Mouse (Mus musculus) kidney, embryonic 15.5 days (tissue): ENCODE results near the gene Haspin. TPM values are rescaled to one million over a fixed set of nuclear protein-coding genes. Genes with fewer than 3 reads are reported as not detected.

Source experiments
- ATAC-seq: fragments of 200-750 bp; cut with Nextera tagmentation; replicated peaks from 2 replicates; pipeline ENCODE4 v1.8.0; 2017; ENCODE audit warnings: moderate TSS enrichment; ENCODE audit not compliant: low FRiP score
- H3K27ac ChIP-seq: fragments of 300-500 bp; sonication (generic); 2 replicates; pipeline ENCODE4 v1.5.1; 2015; ENCODE audit warnings: mild to moderate bottlenecking, inconsistent platforms
- H3K27me3 ChIP-seq: fragments of 300-500 bp; sonication (generic); 2 replicates; pipeline ENCODE4 v1.6.1; 2015; ENCODE audit warnings: inconsistent platforms
- H3K36me3 ChIP-seq: fragments of 300-500 bp; sonication (generic); 2 replicates; pipeline ENCODE4 v1.6.1; 2015; ENCODE audit warnings: inconsistent platforms
- H3K4me1 ChIP-seq: fragments of 300-500 bp; sonication (generic); 2 replicates; pipeline ENCODE4 v1.6.1; 2015; ENCODE audit warnings: inconsistent platforms
- H3K4me2 ChIP-seq: fragments of 300-500 bp; sonication (generic); 2 replicates; pipeline ENCODE4 v1.6.1; 2015; ENCODE audit warnings: moderate library complexity, mild to moderate bottlenecking, inconsistent platforms
- H3K4me3 ChIP-seq: fragments of 300-500 bp; sonication (generic); replicated peaks from 2 replicates; pipeline ENCODE4 v1.5.1; 2015; ENCODE audit warnings: mild to moderate bottlenecking, inconsistent platforms
- H3K9ac ChIP-seq: fragments of 300-500 bp; sonication (generic); 2 replicates; pipeline ENCODE4 v1.6.1; 2015; ENCODE audit warnings: mild to moderate bottlenecking, inconsistent platforms
- H3K9me3 ChIP-seq: fragments of 300-500 bp; sonication (generic); replicated peaks from 2 replicates; pipeline ENCODE4 v1.6.1; 2016; ENCODE audit warnings: inconsistent platforms
- WGBS: fragments of 180-500 bp; shearing (Covaris S2); methylation state at CpG from one replicate; pipeline ENCODE4 v1.1.7; 2015; ENCODE audit warnings: mixed read lengths; 5-methylcytosine and 5-hydroxymethylcytosine counted together
- polyA plus RNA-seq: library from polyadenylated mRNA; unstranded; fragments of >200 nt; fragmentation: Nextera tagmentation; extraction: Ambion mirVana; gene quantifications from 2 replicates; pipeline ENCODE4 v1.2.1, GENCODE M21; 2015

The Haspin gene
- polyA plus RNA-seq, 1 experiment from 2014 or later, result 18.9 TPM

DNA sequence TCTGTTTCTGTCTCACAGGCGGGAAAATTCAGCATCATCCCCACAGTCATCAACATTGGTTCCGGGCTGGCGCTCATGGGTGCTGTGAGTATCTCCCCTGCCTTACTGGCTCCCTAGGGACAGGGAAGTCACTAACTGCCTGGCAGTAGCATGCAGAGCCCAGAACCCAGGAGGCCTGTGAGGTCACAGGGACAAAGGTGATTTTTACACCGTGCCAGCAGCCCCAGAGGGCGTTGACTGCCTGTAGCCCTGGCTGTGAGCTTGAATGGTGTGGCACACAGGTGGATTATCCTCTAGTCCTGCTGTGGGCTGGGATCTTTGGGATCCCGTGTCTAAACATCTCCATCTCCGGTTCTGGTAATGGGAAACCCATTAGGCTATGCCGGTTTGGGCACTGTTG, 30.0 kb upstream of the Haspin start:
- H3K4me3 ChIP-seq, result no peak overlapping the region
- H3K9ac ChIP-seq, result no peak overlapping the region
- H3K4me2 ChIP-seq, result no peak overlapping the region
- H3K27ac ChIP-seq, result no peak overlapping the region
- H3K4me1 ChIP-seq, result peaks cover 21% of the 10 kb centered on the region
- no peaks in the 10 kb centered on the region for H3K9me3 ChIP-seq
- H3K36me3 ChIP-seq, result peaks cover 26% of the 10 kb centered on the region
- H3K27me3 ChIP-seq, result no peaks in the 10 kb centered on the region
- no peak for ATAC-seq
- WGBS, result 71% methylated on average over 8 of the region's 8 CpGs

- no peak overlapping the region for H3K4me3 ChIP-seq
- 46% methylated on average over 5 of the region's 5 CpGs for WGBS
- H3K36me3 ChIP-seq, result no peaks in the 10 kb centered on the region
- no peak overlapping the region for H3K27ac ChIP-seq
- H3K4me2 ChIP-seq, result no peak overlapping the region
- peaks cover 18% of the 10 kb centered on the region for H3K4me1 ChIP-seq
- peaks cover 28% of the 10 kb centered on the region for H3K27me3 ChIP-seq
- ATAC-seq, result no peak
- H3K9me3 ChIP-seq, result no peaks in the 10 kb centered on the region
- no peak overlapping the region for H3K9ac ChIP-seq
Measured at GRCm38 (mm10) chr11:73162284-73162683, 24.2 kb upstream of the Haspin start.

DNA sequence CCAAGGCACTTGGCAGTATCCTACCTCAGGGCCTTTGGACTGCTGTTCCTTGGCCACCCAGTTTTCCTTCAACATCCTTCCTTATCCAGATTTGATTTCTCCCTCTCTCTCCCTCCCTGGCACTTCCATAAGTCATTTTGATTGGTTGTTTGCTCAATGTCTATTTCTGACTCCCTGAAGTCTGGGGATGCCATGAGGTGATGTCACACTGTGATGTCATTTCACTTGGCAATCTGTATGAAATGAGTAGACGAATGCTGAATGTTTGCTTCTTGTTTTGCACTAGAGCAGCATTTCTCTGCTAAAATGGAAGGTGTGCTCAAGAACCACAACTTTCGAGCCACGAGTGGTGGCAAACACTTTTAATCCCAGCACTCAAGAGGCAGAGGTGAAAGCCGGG, 23.5 kb upstream of the Haspin start:
- H3K4me3 ChIP-seq, result no peak overlapping the region
- H3K9me3 ChIP-seq, result no peaks in the 10 kb centered on the region
- peaks cover 18% of the 10 kb centered on the region for H3K4me1 ChIP-seq
- no peak for ATAC-seq
- peaks cover 32% of the 10 kb centered on the region for H3K27me3 ChIP-seq
- H3K36me3 ChIP-seq, result no peaks in the 10 kb centered on the region
- H3K4me2 ChIP-seq, result no peak overlapping the region
- no peak overlapping the region for H3K9ac ChIP-seq
- WGBS, result 90% methylated on average over 4 of the region's 4 CpGs
- H3K27ac ChIP-seq, result no peak overlapping the region

DNA sequence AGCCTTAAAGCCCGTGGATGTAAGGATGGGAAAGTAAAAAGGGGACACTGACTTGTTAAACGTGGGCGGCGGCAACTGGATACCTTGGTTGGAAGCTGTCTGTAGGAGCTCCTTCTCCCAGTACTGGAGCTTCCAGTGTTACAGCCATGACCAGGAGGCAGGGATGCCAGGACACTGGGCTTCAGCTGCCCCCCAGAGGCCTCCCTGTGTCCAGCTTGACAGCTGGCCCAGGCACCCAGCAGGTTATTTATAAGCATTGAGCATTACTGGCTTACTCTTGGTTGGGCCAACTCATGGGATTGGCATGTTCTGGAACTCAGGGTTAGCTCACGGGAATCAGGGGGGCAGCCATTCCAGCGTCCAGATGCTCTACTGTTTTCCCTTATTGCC, 22.7 kb upstream of the Haspin start:
- peak overlapping the region; percentile 49; the same call in 1 of the 2 replicates for H3K9ac ChIP-seq
- ATAC-seq, result peak; percentile 78

DNA sequence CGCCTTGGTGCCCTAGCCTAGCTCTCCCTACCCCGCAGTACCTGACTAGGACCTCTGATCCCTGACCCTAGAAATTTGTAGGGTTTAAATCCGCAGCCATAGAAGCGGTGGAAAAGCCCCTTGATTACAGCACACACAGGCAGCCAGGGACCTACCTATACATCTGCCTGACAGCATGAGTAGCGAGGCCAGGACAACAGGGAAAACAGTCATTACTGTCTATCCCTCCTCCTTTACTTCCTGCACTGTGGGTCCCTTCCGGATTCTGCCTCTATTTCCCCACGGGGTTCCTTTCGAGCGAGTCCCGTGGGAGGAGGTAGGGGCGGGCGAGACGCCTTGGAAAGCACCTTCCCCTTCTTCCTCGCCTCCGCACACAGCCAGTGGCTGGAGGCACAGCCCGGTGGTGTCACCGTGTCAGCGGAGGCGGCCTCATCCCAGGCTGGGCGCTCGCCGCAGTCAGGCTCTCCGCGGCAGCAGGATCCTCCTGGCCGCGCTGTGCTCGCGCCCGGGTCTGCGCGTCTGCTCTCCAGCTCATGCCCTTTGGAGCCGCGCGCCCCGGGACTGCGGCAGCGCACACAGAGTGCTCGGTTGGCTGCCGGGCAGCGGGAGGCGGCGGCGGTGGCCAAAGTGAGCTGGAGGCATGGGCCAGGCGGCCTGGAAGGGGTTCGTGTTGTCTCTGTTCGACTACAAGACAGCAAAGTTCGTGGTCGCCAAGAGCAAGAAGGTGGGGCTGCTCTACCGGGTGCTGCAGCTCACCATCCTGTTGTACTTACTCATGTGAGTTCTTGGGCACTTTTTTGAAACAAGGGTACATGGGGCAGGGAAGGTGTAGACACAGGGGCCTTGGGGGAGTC, 22.1 kb upstream of the Haspin start, which contains the start of gene P2rx5:
TSS of gene P2rx5 (plus strand) at position 465 of the 854 bp plus-strand sequence.
- Histone ChIP-seq H3K36me3 (no peaks in the 10 kb centered on the region), H3K4me2 (peak within 1 kb of the TSS; percentile 87), H3K27ac (no peak within 1 kb of the TSS), H3K9ac (peak within 1 kb of the TSS; percentile 49), H3K4me1 (peaks cover 16% of the 10 kb centered on the region), H3K4me3 (peak within 1 kb of the TSS; percentile 48), H3K27me3 (peaks cover 33% of the 10 kb centered on the region), H3K9me3 (no peaks in the 10 kb centered on the region)
- peak; percentile 79 for ATAC-seq
- 3% methylated on average over 49 of the region's 49 CpGs for WGBS

More for the DNA sequence above, 22.7 kb upstream of the Haspin start:
- Histone ChIP-seq H3K9me3 (no peaks in the 10 kb centered on the region), H3K4me3 (peak overlapping the region; percentile 48), H3K4me2 (peak overlapping the region; percentile 87), H3K27ac (no peak overlapping the region), H3K4me1 (peaks cover 16% of the 10 kb centered on the region), H3K27me3 (peaks cover 33% of the 10 kb centered on the region), H3K36me3 (no peaks in the 10 kb centered on the region)
- 21% methylated on average over 6 of the region's 6 CpGs for WGBS

DNA sequence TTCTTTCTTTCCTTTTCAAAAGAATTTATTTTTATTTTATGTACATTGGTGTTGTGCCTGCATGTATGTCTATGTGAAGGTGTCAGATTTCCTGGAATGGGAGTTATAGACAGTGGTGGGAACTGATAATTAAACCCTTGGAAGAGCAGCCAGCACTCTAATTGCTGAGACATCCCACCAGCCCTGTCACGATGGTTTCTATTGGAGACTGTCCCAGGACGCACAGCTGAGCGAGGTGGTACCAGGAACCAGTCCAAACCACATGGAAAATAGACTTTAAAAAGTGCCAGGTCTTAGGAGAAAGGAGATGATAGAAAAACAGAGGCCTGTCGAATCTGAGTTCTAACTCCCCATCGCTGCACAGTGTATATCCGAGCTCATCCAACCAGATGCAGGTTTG, 17.0 kb upstream of the Haspin start:
- Histone ChIP-seq H3K27ac (no peak overlapping the region), H3K4me3 (no peak overlapping the region), H3K36me3 (no peaks in the 10 kb centered on the region), H3K4me2 (no peak overlapping the region), H3K9ac (no peak overlapping the region), H3K4me1 (peaks cover 3% of the 10 kb centered on the region), H3K27me3 (peaks cover 22% of the 10 kb centered on the region), H3K9me3 (no peaks in the 10 kb centered on the region)
- 64% methylated on average over 6 of the region's 6 CpGs for WGBS
- no peak for ATAC-seq

DNA sequence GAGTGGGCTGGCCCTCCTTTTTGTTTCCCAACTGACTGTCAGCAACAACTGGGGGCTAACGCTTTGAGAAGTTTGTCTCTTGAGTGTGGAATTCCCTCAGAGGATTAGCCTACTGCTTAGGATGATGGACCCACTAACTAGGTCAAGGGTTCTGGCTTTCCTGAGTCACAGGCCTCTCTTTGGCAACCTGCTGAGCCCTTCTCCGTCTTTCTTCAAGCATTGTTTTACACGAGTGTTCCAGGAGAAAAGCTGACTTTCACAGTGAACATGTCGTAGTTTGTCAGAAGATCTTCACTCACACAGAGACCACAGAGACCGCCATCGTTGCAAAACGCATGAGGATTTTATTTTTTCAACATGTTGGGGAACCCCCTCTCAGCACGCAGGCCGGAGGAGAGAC, 10.1 kb upstream of the Haspin start:
- no peak for ATAC-seq
- H3K4me1 ChIP-seq, result no peaks in the 10 kb centered on the region; the same call in 1 of the 2 replicates
- no peaks in the 10 kb centered on the region for H3K36me3 ChIP-seq
- no peak overlapping the region for H3K27ac ChIP-seq
- no peak overlapping the region for H3K4me3 ChIP-seq
- H3K4me2 ChIP-seq, result no peak overlapping the region
- WGBS, result 85% methylated on average over 9 of the region's 9 CpGs
- no peak overlapping the region for H3K9ac ChIP-seq
- no peaks in the 10 kb centered on the region for H3K27me3 ChIP-seq
- no peaks in the 10 kb centered on the region for H3K9me3 ChIP-seq

DNA sequence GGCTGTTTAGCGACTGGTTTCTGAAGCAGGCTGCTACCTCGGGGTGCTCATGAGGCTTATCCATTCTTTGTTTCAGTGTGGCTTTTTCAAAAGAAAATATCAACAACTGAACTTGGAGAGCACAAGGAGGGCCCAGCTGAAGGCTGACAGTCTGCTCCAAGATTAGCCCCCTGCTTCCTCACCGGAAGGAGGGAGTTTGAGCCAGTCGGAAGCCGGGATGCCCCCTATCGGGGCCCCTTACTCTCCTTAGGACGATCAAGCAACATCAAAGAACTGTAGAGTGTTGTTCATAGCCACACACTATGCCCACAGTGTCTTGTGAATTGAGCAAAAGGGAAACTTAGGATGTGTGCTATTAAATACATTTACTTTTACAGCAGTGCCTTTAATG, 8.9 kb upstream of the Haspin start:
- ATAC-seq, result no peak
- H3K9ac ChIP-seq, result no peak overlapping the region
- no peak overlapping the region for H3K4me2 ChIP-seq
- no peaks in the 10 kb centered on the region for H3K9me3 ChIP-seq
- H3K4me3 ChIP-seq, result no peak overlapping the region
- no peak overlapping the region for H3K27ac ChIP-seq
- 64% methylated on average over 7 of the region's 7 CpGs for WGBS
- no peaks in the 10 kb centered on the region for H3K27me3 ChIP-seq
- no peaks in the 10 kb centered on the region; the same call in 1 of the 2 replicates for H3K4me1 ChIP-seq
- H3K36me3 ChIP-seq, result no peaks in the 10 kb centered on the region

- H3K27me3 ChIP-seq, result no peaks in the 10 kb centered on the region
- ATAC-seq, result no peak
- 57% methylated on average over 11 of the region's 11 CpGs for WGBS
- H3K4me1 ChIP-seq, result no peaks in the 10 kb centered on the region; the same call in 1 of the 2 replicates
- H3K4me3 ChIP-seq, result no peak overlapping the region
- H3K27ac ChIP-seq, result no peak overlapping the region
- no peaks in the 10 kb centered on the region for H3K36me3 ChIP-seq
- H3K4me2 ChIP-seq, result no peak overlapping the region
- no peak overlapping the region for H3K9ac ChIP-seq
- H3K9me3 ChIP-seq, result no peaks in the 10 kb centered on the region
Measured at GRCm38 (mm10) chr11:73146026-73146974, 8.2 kb upstream of the Haspin start.

DNA sequence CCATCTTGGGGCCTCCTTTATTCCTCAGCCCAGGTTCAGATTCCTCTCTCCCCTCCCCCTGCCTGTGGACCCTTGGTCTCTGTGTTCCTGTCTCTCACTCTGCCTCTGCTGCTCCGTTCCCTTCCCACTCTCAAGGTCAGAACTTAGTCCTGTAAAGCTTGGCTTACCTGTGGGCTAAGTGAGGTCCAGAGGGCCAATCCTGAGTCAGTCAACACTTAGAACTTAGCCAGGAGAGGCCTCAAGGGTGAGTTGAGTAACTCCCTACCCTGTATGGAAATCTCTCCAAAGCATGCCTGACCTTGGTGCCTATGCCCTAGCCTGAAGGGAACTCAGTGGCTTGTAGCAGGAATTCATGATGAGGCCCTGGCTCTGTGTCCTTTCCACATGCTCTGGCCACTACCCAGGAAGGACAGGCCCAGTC, 6.2 kb upstream of the Haspin start:
- Histone ChIP-seq H3K4me2 (no peak overlapping the region), H3K4me3 (no peak overlapping the region), H3K36me3 (no peaks in the 10 kb centered on the region), H3K27ac (no peak overlapping the region), H3K27me3 (no peaks in the 10 kb centered on the region), H3K9me3 (no peaks in the 10 kb centered on the region), H3K9ac (no peak overlapping the region), H3K4me1 (no peaks in the 10 kb centered on the region; the same call in 1 of the 2 replicates)
- ATAC-seq, result no peak
- WGBS, result 50% methylated on average over 1 of the region's 1 CpGs

- no peaks in the 10 kb centered on the region for H3K9me3 ChIP-seq
- no peaks in the 10 kb centered on the region for H3K27me3 ChIP-seq
- peak overlapping the region; percentile 77 for H3K9ac ChIP-seq
- peak overlapping the region; percentile 84 for H3K4me2 ChIP-seq
- ATAC-seq, result no peak
- H3K36me3 ChIP-seq, result peaks cover 25% of the 10 kb centered on the region
- H3K4me1 ChIP-seq, result peaks cover 41% of the 10 kb centered on the region
- peak overlapping the region; percentile 96 for H3K4me3 ChIP-seq
- peak overlapping the region; percentile 23; the same call in 1 of the 2 replicates for H3K27ac ChIP-seq
- 24% methylated on average over 11 of the region's 11 CpGs for WGBS
Measured at GRCm38 (mm10) chr11:73137116-73137515, 978 bp downstream of the Haspin start.

DNA sequence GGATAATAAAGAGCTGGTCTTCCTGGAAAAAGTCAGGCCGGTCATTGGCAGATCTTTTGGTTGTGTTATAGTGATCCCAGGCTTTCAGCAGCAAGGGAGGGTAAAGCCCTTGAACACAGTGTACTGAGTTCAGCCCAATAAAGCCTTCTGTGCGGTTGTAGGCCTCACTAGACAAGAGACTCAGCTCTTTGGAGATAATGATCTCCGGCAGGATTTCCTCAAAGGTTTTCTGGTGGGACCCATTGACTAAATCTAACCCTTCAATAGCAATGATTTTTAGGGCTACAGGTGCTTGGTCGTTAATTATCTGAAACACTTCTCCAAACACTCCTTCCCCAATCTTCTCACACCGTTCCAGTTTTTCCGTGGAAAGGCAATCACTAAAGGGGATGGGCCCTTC, 1.5 kb downstream of the Haspin start:
- peak overlapping the region; percentile 77 for H3K9ac ChIP-seq
- H3K4me3 ChIP-seq, result peak overlapping the region; percentile 96
- no peak for ATAC-seq
- WGBS, result 58% methylated on average over 6 of the region's 6 CpGs
- peak overlapping the region; percentile 84 for H3K4me2 ChIP-seq
- H3K36me3 ChIP-seq, result peaks cover 30% of the 10 kb centered on the region
- H3K27me3 ChIP-seq, result no peaks in the 10 kb centered on the region
- H3K27ac ChIP-seq, result no peak overlapping the region
- no peaks in the 10 kb centered on the region for H3K9me3 ChIP-seq
- peaks cover 41% of the 10 kb centered on the region for H3K4me1 ChIP-seq
